Mouse (Mus musculus) C3H10T1/2 (cell line): Measurements from ENCODE around the gene Lrrc2. TPM values are rescaled to one million over a fixed set of nuclear protein-coding genes. Genes with fewer than 3 reads are reported as not detected.

ENCODE experiments used
- polyA plus RNA-seq, 2 experiments: library from polyadenylated mRNA; unstranded; fragments of >200 nt; fragmentation: generic; extraction: Trizol; gene quantifications; one replicate each; pipeline ENCODE4 v1.2.1; 2012; ENCODE audit warnings: missing spikeins in 2 of 2

Gene Lrrc2
- polyA plus RNA-seq: not detected

GRCm38 (mm10) chr9:110951397-110951796 is at the start of gene Lrrc2:
TSS of gene Lrrc2 (plus strand) at chr9:110951545.

GRCm38 (mm10) chr9:110916786-110917185 is 34.6 kb upstream of the Lrrc2 start, which contains the start of gene Fam240a:
TSS of gene Fam240a (minus strand) at chr9:110916861.

DNA sequence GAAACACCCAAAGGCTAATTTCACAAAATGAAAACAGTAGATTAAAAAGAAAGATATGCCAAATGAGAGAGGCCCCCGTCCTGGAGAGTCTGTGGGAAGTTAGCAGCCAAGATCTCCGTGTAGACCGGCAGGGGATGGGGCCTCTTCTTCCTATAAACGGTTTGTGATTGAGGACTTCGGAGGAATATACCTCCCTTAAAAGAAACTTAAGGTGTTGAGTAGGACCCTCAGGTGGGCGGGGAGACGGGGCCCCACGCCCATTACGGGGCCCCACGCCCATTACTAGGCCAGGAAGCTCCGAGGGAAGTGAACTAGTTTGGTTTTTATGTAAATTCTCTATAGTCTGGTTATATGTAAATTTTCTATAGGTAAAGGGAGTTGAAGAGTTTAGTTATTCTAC is 5.4 kb upstream of the Lrrc2 start, which contains the start of gene Tdgf1:
Gene Tdgf1 (minus strand): TSS at position 233 of the 400 bp plus-strand sequence.

GRCm38 (mm10) chr9:110990204-110990603 is 38.9 kb downstream of the Lrrc2 start, which contains the start of gene Rtp3:
TSS of gene Rtp3 (minus strand) at chr9:110990583.

GRCm38 (mm10) chr9:111019022-111019421 is 67.7 kb downstream of the Lrrc2 start, which contains the start of gene Ltf:
TSS of gene Ltf (plus strand) at chr9:111019271.

Other genes starting within 250 kb of the Lrrc2 start
- not detected for gene Myl3, start 209.7 kb upstream of the Lrrc2 start, polyA plus RNA-seq
- gene Pth1r, start 204.4 kb upstream of the Lrrc2 start, polyA plus RNA-seq: under 1 TPM; 0.26 to 0.63 TPM
- not detected for gene Prss42, start 153.4 kb upstream of the Lrrc2 start, polyA plus RNA-seq
- gene Prss44, start 137.6 kb upstream of the Lrrc2 start, polyA plus RNA-seq: not detected
- not detected for gene Prss43, start 124.9 kb upstream of the Lrrc2 start, polyA plus RNA-seq
- gene Prss45, start 117.0 kb upstream of the Lrrc2 start, polyA plus RNA-seq: not detected
- gene Prss46, start 107.0 kb upstream of the Lrrc2 start, polyA plus RNA-seq: not detected
- not detected for gene Prss50, start 93.6 kb upstream of the Lrrc2 start, polyA plus RNA-seq
- under 1 TPM; 0.05 to 0.12 TPM for gene Als2cl, start 71.7 kb upstream of the Lrrc2 start, polyA plus RNA-seq
- not detected for gene Tmie, start 71.4 kb upstream of the Lrrc2 start, polyA plus RNA-seq
- gene Fam240a, start 34.7 kb upstream of the Lrrc2 start, polyA plus RNA-seq: not detected
- not detected for gene Tdgf1, start 5.4 kb upstream of the Lrrc2 start, polyA plus RNA-seq
- not detected for gene Rtp3, start 39.0 kb downstream of the Lrrc2 start, polyA plus RNA-seq
- not detected for gene Ltf, start 67.7 kb downstream of the Lrrc2 start, polyA plus RNA-seq
- gene Ccrl2, start 106.0 kb downstream of the Lrrc2 start, polyA plus RNA-seq: under 1 TPM in 1 of 2 experiments, not detected in 1; 0.01 TPM
- 10 to 100 TPM in 1 of 2 experiments, 1 to 10 TPM in 1; 4.8 to 14.5 TPM for gene Lrrfip2, start 166.0 kb downstream of the Lrrc2 start, polyA plus RNA-seq